Mouse (Mus musculus) lung, embryonic 16.5 days (tissue): Measurements from ENCODE around the gene Trappc13. TPM values are rescaled to one million over a fixed set of nuclear protein-coding genes. Genes with fewer than 3 reads are reported as not detected.

Source experiments
- ATAC-seq: fragments of 200-750 bp; cut with Nextera tagmentation; 2 replicates; pipeline ENCODE4 v1.8.0; 2017; ENCODE audit warnings: low read depth, mild to moderate bottlenecking, moderate library complexity
- H3K27ac ChIP-seq: fragments of 300-500 bp; sonication (generic); 2 replicates; pipeline ENCODE4 v1.5.1; 2014; ENCODE audit warnings: mild to moderate bottlenecking, control low read depth, low read length
- H3K27me3 ChIP-seq: fragments of 300-500 bp; sonication (generic); 2 replicates; pipeline ENCODE4 v1.6.1; 2014; ENCODE audit warnings: low read depth, low read length, mixed read lengths; ENCODE audit not compliant: control insufficient read depth, insufficient read depth
- H3K36me3 ChIP-seq: fragments of 300-500 bp; sonication (generic); 2 replicates; pipeline ENCODE4 v1.6.1; 2014; ENCODE audit warnings: low read length; ENCODE audit not compliant: control insufficient read depth, insufficient read depth
- H3K4me1 ChIP-seq: fragments of 300-500 bp; sonication (generic); replicated peaks from 2 replicates; pipeline ENCODE4 v1.6.1; 2014; ENCODE audit warnings: low read length, mixed read lengths; ENCODE audit not compliant: control insufficient read depth, insufficient read depth
- H3K4me2 ChIP-seq: fragments of 300-500 bp; sonication (generic); 2 replicates; pipeline ENCODE4 v1.6.1; 2014; ENCODE audit warnings: low read depth, low read length, control low read depth
- H3K4me3 ChIP-seq: fragments of 300-500 bp; sonication (generic); 2 replicates; pipeline ENCODE4 v1.5.1; 2014; ENCODE audit warnings: mild to moderate bottlenecking, low read length, control low read depth
- H3K9ac ChIP-seq: fragments of 300-500 bp; sonication (generic); 2 replicates; pipeline ENCODE4 v1.6.1; 2014; ENCODE audit warnings: low read length, control low read depth
- H3K9me3 ChIP-seq: fragments of 300-500 bp; sonication (generic); 2 replicates; pipeline ENCODE4 v1.6.1; 2016; ENCODE audit warnings: low read length; ENCODE audit not compliant: control insufficient read depth
- WGBS: fragments of 180-500 bp; shearing (Covaris S2); extraction: QIAGEN DNeasy Blood & Tissue Kit; methylation state at CpG from one replicate; pipeline ENCODE4 v1.1.7; 2014; 5-methylcytosine and 5-hydroxymethylcytosine counted together
- polyA plus RNA-seq: library from polyadenylated mRNA; unstranded; fragments of >200 nt; fragmentation: Nextera tagmentation; extraction: Ambion mirVana; gene quantifications from 2 replicates; pipeline ENCODE4 v1.2.1, GENCODE M21; 2015

Gene Trappc13
- polyA plus RNA-seq, 1 experiment from 2014 or later: 60.3 TPM

DNA sequence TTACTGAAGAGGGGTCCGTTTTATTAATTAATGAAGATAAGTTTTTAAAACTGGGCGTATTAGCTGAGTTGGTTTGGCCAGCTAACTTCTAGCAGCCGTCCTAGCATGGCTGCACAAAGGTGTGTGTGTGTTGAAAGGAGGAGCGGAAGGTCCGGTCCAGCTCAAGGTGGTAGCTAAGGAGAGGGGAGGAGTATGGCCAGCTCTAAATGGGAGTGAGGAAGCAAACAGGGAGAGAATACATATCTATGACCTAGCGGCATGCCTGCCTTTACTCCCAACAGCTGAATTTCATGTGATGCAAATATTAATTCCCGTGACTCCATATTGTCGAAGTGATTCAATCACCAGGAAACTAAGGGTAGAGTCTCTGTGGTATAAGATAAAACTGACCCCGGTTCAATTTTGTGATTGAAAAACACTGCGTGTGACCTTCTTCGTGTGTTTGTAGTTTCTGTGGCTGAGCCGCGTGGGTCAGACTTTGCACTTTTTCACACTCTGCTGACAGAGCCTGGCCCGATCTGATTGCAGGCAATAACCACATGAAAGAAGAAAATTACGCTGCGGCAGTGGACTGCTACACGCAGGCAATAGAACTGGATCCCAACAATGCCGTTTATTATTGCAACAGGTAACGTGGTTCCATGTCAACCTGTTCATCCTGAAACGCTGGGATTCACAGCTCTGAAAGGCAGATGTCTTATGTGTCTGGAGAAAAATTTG is 54.4 kb downstream of the Trappc13 start:
- Histone ChIP-seq H3K27ac (no peak overlapping the region), H3K27me3 (no peaks in the 10 kb centered on the region), H3K36me3 (0 out of 2 replicates have a peak, but pooled peaks cover 2% of the 10 kb centered on the region), H3K4me3 (no peak overlapping the region), H3K9me3 (no peaks in the 10 kb centered on the region), H3K9ac (no peak overlapping the region), H3K4me2 (no peak overlapping the region), H3K4me1 (no peaks in the 10 kb centered on the region)
- 90% methylated on average over 20 of the region's 20 CpGs for WGBS
- ATAC-seq: no peak

DNA sequence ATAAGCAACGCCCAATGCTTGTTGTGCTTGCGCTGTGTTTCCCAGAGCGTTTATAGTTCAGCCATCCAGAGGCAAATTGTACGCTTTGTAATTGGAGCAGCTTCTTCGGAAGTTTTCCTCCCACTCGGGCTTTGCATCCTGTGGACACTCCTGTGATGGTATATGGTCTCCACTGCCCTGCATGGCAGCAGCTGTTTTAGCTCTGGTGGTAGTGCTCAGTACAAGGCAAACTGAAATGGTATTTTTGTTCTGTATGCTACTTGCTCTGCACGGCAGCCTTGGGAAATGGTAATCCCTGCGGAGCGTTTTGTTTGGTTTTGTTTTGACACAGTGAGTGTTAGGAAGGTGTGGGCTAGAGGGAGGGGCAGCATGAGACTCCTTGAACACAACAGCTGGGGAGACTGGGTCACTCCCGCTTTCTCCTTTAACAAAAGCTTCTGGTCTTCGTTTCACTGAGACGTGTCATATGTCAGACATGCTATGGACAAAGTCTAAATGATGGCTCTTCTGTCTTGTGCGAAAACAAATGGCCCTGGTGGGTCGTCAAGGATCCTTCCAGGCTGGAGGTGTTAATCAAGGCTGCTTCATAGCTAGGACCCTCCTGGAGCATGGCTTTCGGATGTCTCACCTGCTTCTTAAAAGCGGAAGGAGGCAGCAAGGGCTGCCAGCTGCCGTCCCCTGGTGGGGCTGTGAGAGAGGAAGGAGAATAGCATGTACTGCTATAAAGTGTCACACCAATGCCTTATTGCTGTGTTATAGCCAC is 56.0 kb downstream of the Trappc13 start:
- ATAC-seq: no peak
- no peak overlapping the region for H3K27ac ChIP-seq
- H3K4me2 ChIP-seq: no peak overlapping the region
- no peaks in the 10 kb centered on the region for H3K27me3 ChIP-seq
- no peak overlapping the region for H3K9ac ChIP-seq
- 0 out of 2 replicates have a peak, but pooled peaks cover 2% of the 10 kb centered on the region for H3K36me3 ChIP-seq
- H3K4me1 ChIP-seq: no peaks in the 10 kb centered on the region
- H3K9me3 ChIP-seq: no peaks in the 10 kb centered on the region
- 55% methylated on average over 17 of the region's 17 CpGs for WGBS
- H3K4me3 ChIP-seq: no peak overlapping the region

DNA sequence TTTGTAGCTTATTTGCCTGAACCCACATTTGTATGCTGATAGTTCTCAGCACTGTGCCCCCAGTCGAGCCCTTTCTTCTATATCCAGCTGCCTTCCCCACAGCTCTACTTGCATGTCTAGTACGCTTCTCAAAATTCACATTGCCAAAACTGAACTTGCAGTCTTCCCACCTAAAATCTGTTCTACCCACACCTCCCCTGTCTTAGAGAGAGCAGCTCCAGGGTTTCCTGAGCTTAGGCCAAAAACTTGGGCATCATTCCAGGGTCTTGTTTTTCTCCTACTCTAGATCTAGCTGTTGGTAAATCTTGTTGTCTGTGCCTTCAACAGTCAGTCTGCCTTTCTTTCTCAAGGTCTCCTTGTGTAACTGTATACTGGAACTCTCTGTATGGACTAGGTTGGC is 63.4 kb downstream of the Trappc13 start:
- 0 out of 2 replicates have a peak, but pooled peaks cover 9% of the 10 kb centered on the region for H3K4me1 ChIP-seq
- no peaks in the 10 kb centered on the region for H3K27me3 ChIP-seq
- H3K9me3 ChIP-seq: no peaks in the 10 kb centered on the region
- no peak overlapping the region for H3K4me2 ChIP-seq
- ATAC-seq: no peak
- H3K27ac ChIP-seq: no peak overlapping the region
- 87% methylated on average over 2 of the region's 2 CpGs for WGBS
- H3K4me3 ChIP-seq: no peak overlapping the region
- no peak overlapping the region for H3K9ac ChIP-seq
- no peaks in the 10 kb centered on the region for H3K36me3 ChIP-seq

DNA sequence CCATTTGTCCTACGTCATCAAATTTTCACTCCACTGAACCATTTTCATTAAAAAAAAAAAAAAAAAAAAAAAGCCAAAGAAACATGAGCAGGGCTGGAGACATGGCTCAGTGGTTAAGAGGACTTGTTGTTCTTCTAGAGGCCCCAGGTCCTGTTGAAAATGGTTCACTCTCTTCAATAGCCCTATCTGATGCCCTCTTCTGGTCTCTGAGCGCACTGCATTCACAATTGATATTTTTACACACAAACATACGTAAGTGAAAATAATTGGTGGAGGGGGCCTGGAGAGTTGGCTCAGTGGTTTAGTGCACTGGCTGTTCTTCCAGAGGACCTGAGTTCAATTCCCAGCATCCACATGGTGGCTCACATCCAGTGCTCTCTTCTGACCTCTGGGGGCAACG is 64.5 kb downstream of the Trappc13 start:
- Histone ChIP-seq H3K4me3 (no peak overlapping the region), H3K9me3 (no peaks in the 10 kb centered on the region), H3K36me3 (no peaks in the 10 kb centered on the region), H3K27me3 (no peaks in the 10 kb centered on the region), H3K27ac (no peak overlapping the region), H3K4me2 (no peak overlapping the region), H3K9ac (no peak overlapping the region), H3K4me1 (0 out of 2 replicates have a peak, but pooled peaks cover 9% of the 10 kb centered on the region)
- no peak for ATAC-seq
- 88% methylated on average over 4 of the region's 4 CpGs for WGBS

DNA sequence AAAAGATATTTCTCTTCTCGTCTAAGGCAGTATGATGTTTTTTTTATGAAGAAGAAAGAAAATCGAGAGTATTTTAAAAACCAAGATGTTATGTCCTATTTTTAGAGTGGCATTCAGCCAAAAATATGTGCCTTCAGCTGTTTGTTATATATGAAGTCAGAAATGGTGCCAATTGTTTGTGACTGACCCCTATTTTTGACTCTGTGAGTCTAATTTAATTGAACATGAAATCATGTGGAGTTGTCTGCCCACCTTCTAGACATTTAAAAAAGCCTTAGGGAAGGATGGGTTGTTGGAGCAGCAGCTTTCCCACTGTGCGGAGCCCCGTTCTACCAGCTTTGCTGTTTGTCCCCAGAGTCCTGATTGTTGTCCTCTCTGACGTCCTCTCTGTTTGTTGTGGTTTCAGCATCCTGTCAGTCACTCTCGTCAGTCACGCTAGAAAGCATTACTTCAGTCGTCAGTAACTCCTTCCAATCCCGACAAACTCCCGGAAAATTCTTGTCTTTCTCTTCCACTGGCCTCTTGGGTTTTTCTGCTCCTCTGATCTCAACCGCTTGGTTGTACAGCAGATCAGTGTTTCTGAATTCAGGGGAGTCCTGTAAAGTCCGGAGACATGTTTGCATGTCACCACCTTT is 65.9 kb downstream of the Trappc13 start:
- Histone ChIP-seq H3K27ac (no peak overlapping the region), H3K27me3 (no peaks in the 10 kb centered on the region), H3K4me3 (no peak overlapping the region), H3K4me2 (no peak overlapping the region), H3K9me3 (no peaks in the 10 kb centered on the region), H3K36me3 (no peaks in the 10 kb centered on the region), H3K9ac (no peak overlapping the region), H3K4me1 (0 out of 2 replicates have a peak, but pooled peaks cover 12% of the 10 kb centered on the region)
- 56% methylated on average over 12 of the region's 12 CpGs for WGBS
- no peak for ATAC-seq

DNA sequence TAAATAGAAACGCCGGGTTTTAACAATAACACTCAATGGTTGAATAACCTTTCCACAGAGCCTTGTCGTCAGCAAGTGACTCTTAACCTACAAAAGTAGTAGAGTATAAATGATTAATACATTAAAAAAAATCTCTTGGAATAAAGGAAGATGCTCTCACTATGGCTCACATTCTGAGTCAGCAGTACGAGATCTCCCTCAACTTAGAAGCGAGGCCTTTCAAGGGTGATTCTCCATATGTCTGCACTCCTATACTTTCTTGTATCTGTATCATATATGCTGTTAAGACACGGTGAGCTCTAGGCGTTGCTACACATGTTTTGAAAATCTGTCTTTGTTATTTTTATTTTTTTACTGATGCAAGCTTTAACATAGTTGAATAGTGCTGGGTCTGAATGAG is 67.7 kb downstream of the Trappc13 start:
- WGBS: 38% methylated on average over 7 of the region's 7 CpGs
- Histone ChIP-seq H3K27ac (no peak overlapping the region), H3K4me2 (peak overlapping the region; percentile 97), H3K9me3 (no peaks in the 10 kb centered on the region), H3K4me1 (0 out of 2 replicates have a peak, but pooled peaks cover 12% of the 10 kb centered on the region), H3K27me3 (no peaks in the 10 kb centered on the region), H3K4me3 (peak overlapping the region; percentile 93), H3K9ac (no peak overlapping the region), H3K36me3 (no peaks in the 10 kb centered on the region)
- ATAC-seq: no peak

DNA sequence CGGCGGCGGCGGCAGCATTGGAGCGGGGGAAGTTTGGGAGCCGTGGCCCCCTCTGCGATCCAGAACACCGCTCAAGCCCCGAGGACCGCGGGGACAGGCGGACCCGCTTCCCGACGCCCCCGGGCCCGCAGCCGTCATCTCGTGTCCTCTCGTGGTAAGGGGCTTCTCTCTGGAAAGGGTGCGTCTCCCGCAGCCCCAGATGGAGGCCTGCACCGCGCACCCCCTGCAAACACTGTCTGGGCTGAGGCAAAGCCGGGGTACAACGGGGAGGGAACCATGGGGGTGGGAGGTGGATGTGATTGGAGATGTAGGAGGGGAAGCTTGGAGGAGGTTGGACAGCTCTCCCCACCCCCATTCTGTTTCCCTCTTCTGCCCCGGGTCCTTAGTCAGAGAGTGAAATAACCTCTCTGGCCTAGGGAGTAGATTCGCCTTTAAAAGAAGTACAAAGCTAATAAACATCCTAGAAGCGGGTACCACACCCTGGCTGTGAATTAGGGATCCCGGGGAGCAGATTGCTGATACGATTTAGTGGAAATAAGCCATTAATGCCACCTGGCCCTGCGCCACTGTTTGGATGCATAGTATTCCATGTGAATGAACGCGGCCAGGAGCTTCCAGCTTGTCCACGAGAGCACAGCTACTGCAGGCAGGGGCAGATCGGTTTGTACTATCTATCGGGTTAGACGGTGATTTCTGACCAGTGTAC is 68.3 kb downstream of the Trappc13 start:
- WGBS: 1% methylated on average over 34 of the region's 38 CpGs
- no peaks in the 10 kb centered on the region for H3K9me3 ChIP-seq
- 0 out of 2 replicates have a peak, but pooled peaks cover 12% of the 10 kb centered on the region for H3K4me1 ChIP-seq
- no peak overlapping the region for H3K27ac ChIP-seq
- ATAC-seq: peak; percentile 74
- peak overlapping the region; percentile 93 for H3K4me3 ChIP-seq
- H3K27me3 ChIP-seq: no peaks in the 10 kb centered on the region
- peak overlapping the region; percentile 97 for H3K4me2 ChIP-seq
- H3K9ac ChIP-seq: peak overlapping the region; percentile 75
- H3K36me3 ChIP-seq: no peaks in the 10 kb centered on the region

DNA sequence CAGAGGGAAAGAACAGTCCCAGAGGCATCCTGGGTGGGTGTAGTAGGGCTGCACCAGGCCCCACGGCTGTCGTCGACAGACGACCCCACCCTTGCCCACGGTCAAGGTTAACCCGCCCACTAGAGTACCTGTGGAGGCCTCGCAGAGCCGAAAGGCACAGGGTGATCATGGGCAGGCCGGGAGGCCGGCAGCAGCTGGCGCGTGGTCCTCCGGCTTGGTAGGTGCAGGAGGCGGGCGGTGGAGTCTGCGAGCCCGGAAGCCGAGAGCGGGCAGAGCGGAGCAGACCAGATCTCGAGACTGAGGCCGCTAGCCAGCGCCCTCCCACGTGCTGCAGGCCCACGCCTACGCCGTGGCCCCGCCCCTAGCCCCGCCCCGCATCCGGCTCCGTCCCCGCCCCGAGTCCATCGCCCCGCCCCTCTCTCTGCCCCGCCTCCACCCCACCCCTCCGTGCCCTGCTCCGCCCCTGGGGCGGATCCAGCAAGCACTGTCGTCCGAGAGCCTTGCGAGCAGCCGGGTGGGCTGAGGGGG is 68.9 kb downstream of the Trappc13 start, which contains the start of the genes Nln and Sgtb:
TSS of gene Nln (minus strand) at position 327 of the 528 bp plus-strand sequence.
TSS of gene Sgtb (plus strand) at position 454 of the 528 bp plus-strand sequence.
- H3K36me3 ChIP-seq: no peaks in the 10 kb centered on the region
- peak within 1 kb of the TSS; percentile 100 for H3K4me2 ChIP-seq
- ATAC-seq: peak; percentile 98
- H3K27me3 ChIP-seq: no peaks in the 10 kb centered on the region
- H3K9me3 ChIP-seq: no peaks in the 10 kb centered on the region; the same call in 1 of the 2 replicates
- H3K27ac ChIP-seq: peak within 1 kb of the TSS; percentile 58
- H3K4me3 ChIP-seq: peak within 1 kb of the TSS; percentile 93
- H3K9ac ChIP-seq: peak within 1 kb of the TSS; percentile 80
- 0 out of 2 replicates have a peak, but pooled peaks cover 12% of the 10 kb centered on the region for H3K4me1 ChIP-seq
- WGBS: under 1% methylated on average over 35 of the region's 44 CpGs
